Mouse (Mus musculus) cerebellum, postnatal 4 days (tissue): ENCODE measurements at regions not wholly inside any gene's neighbourhood (a gene's known extent, or its start where the extent isn't known, plus 50 kb on each side); places are given as distances from the start of the nearest gene placed in this dataset.

ENCODE experiments used
- DNase-seq, 2 experiments: peaks; one replicate each; pipeline ENCODE4 v3.0.0; 2022; ENCODE audit warnings: low spot score in 2 of 2, mixed read lengths in 1 of 2

GRCm38 (mm10) chr6:61125431-61125830 is 54.7 kb upstream of the Ccser1 start:
- DNase-seq = no peak

- DNase-seq = no peak
Measured at GRCm38 (mm10) chr6:61127238-61127637, 52.9 kb upstream of the Ccser1 start.

GRCm38 (mm10) chr6:61128211-61128610 is 51.9 kb upstream of the Ccser1 start:
- DNase-seq = no peak
